Mouse (Mus musculus) heart, adult 2 months (tissue): ENCODE measurements at regions not wholly inside any gene's neighbourhood (a gene's known extent, or its start where the extent isn't known, plus 50 kb on each side); places are given as distances from the start of the nearest gene placed in this dataset.

ENCODE experiments used
- CTCF ChIP-seq: fragments of 200-600 bp; IDR thresholded peaks from 2 replicates; pipeline ENCODE4 v1.8.1; 2022; ENCODE audit warnings: antibody characterized with exemption, mild to moderate bottlenecking, moderate library complexity
- EP300 ChIP-seq: fragments of 200-500 bp; IDR thresholded peaks from 2 replicates; pipeline ENCODE4 v1.6.1; 2011; ENCODE audit warnings: low read depth, low read length, control low read depth; ENCODE audit not compliant: insufficient read depth
- POLR2A ChIP-seq: fragments of 200-500 bp; IDR thresholded peaks from 2 replicates; pipeline ENCODE4 v1.6.1; 2011; ENCODE audit warnings: mild to moderate bottlenecking, low read depth, low read length, control low read depth; ENCODE audit not compliant: insufficient read depth

GRCm38 (mm10) chr1:190388853-190389252 lies 218.3 kb upstream of the Prox1 start:
- TF ChIP-seq CTCF (no peak), POLR2A (no peak), EP300 (no peak)
